Mouse (Mus musculus) ES-CJ7 (cell line): ENCODE results near the gene Cela3a.
"Not testable (repeated sequence)": the region's sequence is repeated elsewhere in the genome, so short reads cannot be mapped to it uniquely, and the experiment has no call there.

Experiments
- DNase-seq: peaks from one replicate; pipeline ENCODE4 v3.0.0; 2011; ENCODE audit warnings: low read depth, low spot score

Cela3a gene

DNA sequence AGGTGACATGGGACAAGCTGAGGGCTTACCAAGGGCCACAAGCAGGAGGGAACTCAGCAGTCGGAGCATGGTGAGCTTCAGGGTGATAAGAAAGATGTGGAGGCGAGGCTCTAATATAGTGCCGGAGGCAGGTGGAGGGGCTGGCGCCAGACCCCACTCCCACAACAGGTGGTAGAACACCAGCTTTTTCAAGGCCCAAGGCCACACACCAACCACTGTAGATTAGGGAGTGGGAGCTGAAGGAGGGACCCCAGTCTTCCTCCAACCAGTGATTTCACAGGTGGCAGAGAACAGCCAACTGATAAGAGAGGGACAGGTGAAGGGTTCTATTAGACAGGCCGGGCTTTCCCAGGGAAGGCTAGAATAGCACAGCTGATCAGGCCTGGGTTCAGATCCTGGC lies at the start of gene Cela3a:
TSS of gene Cela3a (minus strand) at position 101 of the 400 bp plus-strand sequence.
- DNase-seq = no peak

DNA sequence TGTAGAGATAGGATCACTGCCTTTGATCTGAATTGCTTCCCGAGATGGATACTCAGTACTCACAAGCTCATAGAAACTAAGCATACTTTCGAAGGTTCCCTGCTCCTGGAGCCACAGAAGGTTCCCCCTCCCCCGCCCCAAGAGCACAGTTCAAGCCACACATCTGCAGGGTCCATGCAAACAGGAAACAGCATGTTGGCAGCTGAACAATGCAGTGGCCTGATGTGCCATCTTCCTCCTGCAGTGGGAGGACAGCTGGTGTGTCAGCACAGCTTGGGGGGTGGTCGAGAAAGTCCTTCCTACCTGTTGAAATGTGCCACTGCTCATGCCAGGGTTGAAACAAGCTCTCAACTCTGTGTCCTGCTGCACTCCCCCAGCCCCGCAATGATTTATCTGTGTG lies 49.3 kb upstream of the Cela3a start:
- DNase-seq = no peak

DNA sequence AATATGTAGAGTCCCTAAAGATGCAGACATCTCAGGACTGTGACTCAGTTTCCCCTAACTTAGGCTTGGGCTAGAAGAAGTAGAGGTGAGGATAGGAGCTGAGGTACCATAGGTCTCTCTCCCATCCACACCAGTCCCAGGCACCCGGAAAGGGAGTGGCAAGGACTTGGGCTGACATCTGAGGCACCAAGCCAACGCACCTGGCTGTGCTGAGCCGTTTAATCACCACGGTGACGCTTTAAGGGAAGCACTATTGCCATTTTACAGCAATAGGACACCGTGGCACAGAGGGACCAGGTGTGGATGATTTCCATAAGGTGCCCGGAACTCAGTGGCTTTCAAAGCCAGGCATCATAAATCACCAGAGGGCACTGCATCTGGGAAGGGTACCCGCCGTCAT lies 48.7 kb upstream of the Cela3a start:
- DNase-seq = no peak

DNA sequence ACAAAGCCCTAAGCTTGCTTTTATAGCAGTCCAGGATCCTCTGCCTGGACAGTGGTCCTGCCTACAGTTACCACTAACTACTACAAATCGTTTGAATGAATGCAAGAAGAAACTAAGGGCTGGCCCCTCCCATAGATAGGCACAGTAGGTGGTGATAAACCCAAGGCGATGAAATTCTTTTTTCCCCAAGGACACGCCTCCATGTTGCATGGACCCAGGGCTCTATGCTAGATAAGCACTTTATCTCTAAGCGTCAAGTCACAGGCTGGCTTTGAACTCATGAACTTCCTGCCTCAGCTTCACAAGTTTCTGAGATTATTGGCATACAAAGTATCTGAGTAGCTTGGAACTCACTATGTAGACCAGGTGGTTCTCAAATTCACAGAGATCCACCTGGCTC lies 47.7 kb upstream of the Cela3a start:
- no peak for DNase-seq

DNA sequence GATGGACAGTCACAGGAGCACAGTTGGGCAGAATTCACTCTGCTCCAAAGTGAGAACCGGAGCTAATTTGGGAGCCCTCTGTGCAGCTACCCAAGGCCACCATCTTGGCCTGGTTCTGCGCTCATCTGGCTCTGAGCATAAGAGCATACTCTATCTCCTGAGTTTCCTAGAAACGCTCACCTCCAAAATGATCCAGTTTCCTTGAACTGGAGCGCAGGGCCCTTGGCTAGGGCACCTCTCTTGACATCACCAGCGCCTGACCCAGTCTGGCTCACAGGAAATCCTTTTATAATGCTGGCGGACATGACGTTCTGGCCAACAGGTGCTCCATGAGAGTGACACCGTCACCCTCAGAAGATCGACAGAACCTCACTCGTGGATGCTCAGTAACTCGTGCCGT lies 47.0 kb upstream of the Cela3a start:
- DNase-seq = no peak

DNA sequence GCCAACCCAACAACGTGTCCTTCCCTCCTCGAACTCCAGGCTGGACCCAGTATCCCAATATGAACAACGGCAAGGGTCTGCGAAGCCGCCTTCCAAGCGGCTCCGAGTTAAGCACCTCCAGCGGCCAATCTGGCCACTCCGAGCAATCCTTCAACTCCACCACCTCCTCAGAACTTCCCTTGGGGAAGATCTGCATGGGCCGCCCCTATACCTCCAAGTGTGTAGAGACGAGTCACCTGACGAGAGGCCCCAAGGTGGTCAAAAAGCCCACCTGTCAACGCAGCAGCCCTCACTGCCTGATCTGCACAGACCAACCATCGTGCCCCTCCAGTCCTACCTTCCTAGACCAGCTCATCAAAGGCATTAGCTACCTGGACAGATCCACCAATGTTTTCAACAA lies 45.0 kb upstream of the Cela3a start:
- DNase-seq = no peak

DNA sequence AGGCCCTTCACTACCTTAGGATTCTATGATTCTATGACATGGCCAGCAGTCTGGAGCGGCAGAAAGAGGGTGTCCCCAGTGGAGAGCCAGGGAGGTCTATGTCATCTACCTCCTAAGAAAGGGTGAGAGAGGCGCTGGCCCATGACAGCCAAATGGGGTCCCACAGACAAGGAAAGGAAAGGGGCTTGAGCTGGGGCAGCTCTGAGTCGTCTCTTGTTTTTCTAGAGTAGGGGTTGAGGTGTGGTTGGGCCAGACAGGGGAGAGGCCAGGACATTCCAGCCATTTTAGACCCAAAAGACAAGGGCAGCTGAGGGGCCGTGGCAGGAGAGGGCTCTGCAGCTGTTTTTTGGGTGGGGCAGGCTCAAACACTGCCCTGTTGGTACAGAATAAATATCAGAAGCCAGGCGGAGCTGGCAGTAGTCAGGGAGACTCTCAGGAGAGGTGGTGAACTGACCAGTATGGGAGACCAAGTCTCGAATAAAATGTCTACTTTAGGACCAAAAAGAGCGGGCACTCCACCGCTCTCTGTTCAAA lies 43.7 kb upstream of the Cela3a start, which contains the start of gene 1700013G24Rik:
TSS of gene 1700013G24Rik (plus strand) at position 51 of the 534 bp plus-strand sequence.
- no peak for DNase-seq

DNA sequence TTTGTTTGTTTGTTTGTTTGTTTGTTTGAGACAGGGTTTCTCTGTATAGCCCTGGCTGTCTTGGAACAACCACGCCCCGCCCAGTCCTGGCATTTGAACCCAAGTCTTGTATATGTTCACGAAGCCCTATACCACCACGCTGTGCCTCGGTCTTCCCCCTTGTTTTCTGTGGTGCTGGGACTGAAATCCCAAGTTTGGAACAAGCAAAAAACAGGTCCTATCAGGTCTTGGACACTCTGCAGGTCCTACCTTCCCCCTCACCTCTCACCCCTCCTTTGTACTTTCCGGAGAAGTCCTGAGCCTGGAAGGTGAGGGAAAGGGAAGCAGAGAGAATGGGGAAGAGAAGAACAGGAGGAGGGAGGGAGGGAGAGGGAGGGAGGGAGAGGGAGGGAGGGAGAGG lies 42.6 kb upstream of the Cela3a start:
- DNase-seq = no peak

DNA sequence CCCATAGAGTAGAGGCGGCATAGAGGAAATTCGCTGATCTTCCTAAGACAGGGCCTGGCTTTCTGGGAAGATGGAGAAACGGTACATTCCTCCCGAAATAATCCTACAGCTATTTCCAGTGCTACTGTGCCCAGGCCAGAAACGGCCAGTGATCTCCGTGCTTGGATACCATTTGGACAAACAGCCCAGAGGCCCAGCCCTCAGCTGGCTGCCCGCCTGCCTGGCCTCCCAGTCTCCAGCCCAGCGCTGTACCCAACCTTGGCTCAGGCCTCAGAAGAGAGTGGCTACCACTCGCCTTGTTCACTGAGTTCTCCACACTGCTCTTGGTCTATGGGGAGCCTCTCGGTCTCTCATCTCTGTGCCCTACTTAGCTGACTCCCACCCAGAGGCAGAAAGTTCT lies 40.1 kb upstream of the Cela3a start:
- DNase-seq = no peak

DNA sequence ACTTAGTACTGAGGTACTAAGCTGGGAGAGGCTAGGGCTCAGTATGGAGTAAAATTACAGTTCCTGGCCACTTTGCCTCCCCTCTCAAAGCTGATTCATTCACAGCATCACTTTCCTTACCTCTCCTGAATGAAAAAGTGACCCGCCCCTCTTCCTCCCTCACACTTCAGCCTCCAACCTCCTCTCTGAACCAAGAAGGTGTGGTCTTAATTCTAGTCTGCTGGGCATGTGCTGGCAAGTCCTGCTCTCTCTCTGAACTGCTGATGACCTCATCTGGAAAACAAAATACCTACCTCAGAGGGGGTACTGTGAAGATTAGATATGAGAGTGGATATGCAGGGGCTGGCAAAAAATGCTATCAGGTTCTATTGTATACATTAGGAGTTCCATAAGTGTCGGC lies 39.5 kb upstream of the Cela3a start:
- DNase-seq = peak; percentile 50

DNA sequence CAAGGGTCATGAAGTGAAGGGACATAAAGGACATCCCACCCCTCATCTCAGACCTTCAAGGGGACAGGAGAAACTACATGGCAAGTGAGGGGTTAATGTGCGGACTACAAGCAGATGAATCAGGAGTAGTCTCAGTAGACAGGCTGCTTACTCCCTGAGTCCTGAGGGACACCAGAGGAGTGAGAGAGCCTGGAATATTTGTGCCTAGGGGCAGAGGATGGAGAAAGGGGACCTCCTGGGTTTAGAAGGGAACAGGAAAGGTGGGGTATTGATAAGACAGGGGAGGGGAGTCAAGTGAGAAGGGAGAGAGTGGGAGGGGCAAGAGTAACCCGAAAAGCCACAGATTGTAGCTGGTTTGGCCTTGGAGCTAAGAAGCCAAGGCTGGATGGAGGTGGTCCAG lies 39.0 kb upstream of the Cela3a start:
- no peak for DNase-seq

DNA sequence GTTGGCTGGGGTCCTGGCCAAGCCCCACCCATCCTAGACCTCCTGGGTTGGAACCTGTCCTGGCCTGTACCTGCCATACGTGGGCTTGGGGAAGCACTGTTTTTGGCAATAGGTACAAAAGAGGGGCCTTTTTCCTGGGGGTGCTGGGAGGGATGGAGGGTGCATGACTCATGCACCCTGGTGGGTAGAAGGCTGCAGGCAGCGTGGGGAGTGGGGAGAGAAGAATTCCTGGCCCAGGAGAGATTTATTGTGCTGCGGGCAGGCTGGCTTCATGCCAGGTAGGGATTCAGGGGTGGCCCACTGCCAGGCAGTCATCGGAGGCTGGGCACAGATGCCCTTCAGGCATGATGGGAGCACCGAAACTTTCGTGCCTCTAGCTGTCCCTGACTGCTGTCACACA lies 38.6 kb upstream of the Cela3a start:
- DNase-seq = no peak

DNA sequence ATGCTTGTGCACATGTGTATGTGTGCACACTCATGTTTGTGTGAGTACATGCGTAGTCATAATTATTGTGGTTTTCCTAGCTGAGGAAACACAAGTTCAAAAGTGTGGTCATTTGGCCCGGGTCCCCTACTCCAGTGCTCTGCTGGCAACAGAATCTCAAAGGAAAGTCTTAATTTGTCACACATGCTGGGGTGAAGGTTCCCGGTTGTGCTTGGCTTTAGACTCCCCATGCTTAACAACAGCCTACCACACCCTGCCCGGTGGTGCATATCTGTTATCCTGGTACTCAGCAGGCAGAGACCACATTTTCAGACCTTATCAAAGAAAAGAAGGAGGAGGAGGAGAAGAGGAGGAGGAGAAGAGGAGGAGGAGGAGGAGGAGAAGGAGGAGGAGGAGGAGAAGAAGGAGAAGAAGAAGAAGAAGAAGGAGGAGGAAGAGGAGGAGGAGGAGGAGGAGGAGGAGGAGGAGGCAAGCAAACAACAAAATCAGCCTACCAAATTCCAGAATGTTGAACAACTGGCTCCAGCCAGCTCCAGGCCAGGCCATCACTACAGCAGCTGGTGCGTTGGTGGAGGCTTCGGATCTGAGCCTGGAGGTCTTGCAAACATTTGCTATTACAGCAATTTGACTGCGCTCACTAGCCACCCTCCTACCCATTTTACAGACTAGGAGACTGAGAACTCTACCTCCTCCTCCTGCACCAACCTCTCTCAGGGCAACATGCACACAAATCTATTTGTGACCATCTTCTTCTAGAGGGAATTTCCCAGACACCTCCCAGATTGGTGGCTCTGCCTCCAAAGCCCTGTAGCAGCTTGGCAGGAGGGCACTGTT lies 38.0 kb upstream of the Cela3a start:
- no peak for DNase-seq

DNA sequence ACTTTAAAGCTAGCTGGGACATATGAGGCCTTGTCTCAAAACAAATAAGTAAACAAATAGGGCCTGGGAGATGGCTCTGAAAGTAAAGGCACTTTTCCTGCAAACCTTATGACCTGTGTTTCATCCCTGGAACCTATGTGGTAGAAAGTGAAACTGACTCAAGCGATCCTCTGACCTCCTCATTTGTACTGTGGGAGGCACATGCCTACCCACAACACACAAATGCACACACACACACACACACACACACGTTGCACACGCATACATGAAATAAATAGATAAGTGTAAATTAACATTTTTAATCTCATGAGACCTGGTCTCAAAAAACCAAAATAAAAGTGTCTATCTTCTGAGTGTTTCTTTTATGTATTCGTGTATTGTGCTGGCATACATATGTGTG lies 36.3 kb upstream of the Cela3a start:
- no peak for DNase-seq

DNA sequence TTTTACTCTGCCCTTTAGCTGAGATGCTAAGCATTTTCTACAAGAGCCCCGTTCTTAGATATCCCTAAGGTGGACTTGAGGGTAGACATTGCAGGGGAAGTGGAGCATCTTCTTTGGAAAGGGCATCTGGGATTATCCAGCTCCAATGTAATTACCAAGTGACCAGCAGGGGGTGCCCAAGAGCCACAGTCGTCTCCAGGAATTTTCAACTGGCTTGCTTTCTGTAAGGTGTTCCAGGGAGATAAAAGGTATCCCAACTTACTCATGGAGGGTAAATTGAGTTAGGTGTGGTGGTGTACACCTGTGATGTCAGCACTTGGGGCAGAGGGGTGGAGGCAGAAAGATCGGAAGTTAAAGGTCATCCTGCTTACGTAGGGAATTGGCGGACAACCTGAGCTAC lies 34.0 kb upstream of the Cela3a start:
- DNase-seq = peak; percentile 70

DNA sequence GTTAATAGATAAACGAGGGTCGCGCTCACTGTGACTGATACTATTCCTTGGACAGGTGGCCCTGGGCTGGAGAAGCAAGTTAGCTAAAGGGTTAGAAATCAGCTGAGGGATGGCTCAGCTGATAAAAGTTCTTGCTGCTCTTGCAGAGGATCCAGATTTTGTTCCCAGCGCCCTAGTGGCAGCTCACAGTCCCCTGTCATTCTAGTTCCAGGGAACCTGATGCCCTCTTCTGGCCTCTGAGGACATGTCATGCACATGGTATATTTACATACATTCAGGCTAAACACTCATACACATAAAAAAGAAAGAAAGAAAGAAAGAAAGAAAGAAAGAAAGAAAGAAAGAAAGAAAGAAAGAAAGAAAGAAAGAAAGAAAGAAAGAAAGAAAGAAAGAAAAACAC lies 31.7 kb upstream of the Cela3a start:
- peak; percentile 62 for DNase-seq

DNA sequence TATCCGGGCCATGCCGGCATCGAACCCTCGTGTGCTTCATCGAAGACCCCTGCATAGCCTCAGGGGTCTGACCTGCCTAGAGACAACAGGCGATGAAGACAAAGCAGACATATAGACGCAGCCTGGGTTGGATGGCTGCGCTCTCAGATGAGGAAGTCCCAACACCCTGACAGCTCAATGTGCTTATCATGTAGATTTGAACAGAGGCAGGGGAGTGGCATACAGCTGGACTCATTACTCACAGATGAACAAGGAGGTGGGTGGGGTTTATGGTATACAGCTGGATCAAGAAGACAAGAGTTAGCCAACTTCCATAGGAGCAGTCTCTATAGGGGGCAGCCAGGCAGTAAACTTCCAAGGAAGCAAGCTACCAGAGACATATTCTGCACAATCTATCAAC lies 29.3 kb upstream of the Cela3a start:
- DNase-seq = no peak

DNA sequence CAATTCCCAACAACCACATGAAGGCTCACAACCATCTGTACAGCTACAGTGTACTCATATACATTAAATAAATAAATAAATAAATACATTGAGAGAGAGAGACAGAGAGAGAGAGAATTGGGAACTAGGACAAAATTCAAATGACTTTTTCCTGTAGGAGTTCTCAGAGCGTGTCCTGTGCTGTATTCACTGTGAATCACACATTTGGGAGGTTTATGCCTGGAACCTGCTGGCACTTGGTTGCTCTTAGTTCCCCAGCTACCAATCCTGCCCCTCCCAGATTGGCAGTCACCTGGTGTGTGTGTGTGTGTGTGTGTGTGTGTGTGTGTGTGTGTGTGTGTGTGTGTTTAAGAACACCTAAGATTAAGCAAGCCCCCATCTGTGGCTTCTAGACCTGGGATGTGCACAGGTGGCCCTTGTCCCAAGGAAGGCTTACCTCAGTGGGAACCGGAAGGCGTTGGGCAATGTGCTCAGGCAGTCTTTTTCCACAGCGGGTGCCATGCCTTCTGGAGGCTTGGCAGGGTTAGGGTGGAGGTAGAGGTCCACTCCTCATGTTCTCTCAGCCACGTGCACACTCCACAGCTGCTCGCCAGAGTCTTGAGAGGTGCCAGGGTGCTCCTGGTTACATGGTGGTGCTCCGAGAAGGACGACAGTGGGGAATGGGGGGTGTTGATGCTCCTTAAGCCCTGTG lies 27.5 kb upstream of the Cela3a start:
- no peak for DNase-seq

DNA sequence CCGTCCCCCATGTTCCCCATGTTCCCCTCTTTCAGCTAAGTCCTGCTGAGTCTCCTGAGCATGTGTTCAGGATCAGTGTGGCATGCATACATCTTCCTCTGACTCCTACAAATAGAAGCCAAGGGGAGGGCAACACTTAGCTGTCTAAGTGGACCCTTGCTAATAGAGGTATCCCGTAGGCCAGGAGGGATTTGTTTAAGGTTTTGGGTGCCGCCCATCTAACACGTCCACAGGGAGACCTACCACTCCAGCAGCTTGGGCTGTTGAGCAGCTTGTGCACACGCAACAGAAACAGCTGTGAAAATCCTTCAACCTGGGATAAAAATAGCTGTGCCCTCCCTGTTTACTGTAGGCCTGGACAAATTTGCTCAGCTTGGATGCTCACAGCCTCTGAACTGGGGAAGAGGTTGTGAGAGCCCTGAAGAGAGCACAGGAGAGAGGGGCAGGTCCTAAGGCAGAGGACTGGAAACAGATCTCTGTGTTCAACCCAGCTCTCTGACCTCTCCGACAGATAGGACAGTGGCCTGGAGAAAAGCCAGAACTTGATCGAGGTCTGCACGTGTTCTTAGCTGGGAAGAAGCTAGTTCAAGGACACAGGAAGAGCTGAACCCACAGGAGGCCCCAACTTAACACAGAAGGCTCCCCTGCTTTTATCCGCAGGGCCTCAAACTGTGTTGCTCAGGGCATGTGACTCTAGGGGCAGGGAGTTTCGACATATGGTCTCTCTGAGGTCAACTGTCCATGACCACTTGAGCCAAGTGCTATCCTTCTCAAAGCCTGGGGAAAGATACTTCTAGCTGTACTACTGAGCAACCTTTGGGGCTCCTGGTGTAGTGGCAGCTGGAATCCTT lies 23.3 kb upstream of the Cela3a start:
- DNase-seq = not testable (repeated sequence)

DNA sequence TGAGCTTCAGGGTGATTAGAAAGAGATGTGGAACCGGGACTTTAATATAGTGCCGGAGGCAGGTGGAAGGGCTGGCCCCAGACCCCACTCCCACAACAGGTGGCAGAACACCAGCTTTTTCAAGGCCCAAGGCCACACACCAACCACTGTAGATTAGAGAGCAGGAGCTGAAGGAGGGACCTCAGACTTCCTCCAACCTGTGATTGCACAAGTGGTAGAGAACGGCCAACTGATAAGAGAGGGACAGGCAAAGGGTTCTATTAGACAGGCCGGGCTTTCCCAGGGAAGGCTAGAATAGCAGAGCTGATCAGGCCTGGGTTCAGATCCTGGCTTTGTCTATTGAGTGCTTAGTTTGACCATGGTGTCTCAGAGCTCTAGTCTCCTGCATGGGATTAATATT lies 20.9 kb upstream of the Cela3a start, which contains the start of gene Cela3b:
TSS of gene Cela3b (minus strand) at position 39 of the 400 bp plus-strand sequence.
- DNase-seq = no peak

DNA sequence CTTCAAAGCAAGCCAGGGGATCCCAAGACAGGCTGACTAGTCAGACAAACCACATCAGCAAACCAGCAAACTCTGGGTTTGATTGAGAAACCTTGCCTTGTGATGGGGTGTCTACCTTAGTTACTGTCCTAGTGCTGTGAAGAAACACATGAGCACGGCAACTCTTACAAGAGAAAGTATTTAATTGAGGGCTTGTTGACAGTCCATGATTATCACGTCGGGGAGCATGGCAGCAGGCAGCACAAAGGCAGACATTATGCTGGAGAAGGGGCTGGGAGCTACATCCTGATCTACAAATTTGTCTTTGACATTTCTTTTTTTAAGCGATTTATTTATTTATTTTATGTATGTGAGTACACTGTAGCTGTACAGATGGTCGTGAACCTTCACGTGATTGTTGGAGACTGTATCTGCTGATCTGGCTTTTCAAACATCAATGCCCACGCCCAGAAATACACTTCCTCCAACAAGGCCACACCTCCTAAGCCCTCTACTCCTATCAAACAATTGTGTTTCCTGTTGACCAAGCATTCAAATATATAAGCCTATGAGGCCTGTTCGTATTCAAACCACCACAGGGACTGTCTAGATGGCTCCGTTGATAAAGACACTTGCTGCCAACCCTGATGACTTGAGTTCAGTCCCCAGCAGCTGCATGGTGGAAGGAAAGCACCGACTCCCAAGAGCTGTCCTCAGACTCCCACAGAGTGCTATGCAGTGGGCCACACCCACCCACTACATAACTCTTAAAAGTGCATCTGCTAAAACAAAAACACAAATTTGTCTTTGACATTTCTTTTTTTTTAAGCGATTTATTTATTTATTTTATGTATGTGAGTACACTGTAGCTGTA lies 8.3 kb upstream of the Cela3a start:
- no peak for DNase-seq
